Mouse (Mus musculus) neural tube, embryonic 13.5 days (tissue): ENCODE data around the gene Tnni3k. TPM values are rescaled to one million over a fixed set of nuclear protein-coding genes. Genes with fewer than 3 reads are reported as not detected.

Source experiments
- ATAC-seq: fragments of 200-750 bp; cut with Nextera tagmentation; 2 replicates; pipeline ENCODE4 v1.8.0; 2017; ENCODE audit warnings: low read depth, mild to moderate bottlenecking, moderate TSS enrichment, moderate library complexity
- H3K27ac ChIP-seq: fragments of 300-500 bp; sonication (generic); replicated peaks from 2 replicates; pipeline ENCODE4 v1.5.1; 2015; ENCODE audit warnings: moderate library complexity, mild to moderate bottlenecking, inconsistent platforms
- H3K27me3 ChIP-seq: fragments of 300-500 bp; sonication (generic); 2 replicates; pipeline ENCODE4 v1.6.1; 2015; ENCODE audit warnings: mild to moderate bottlenecking, inconsistent platforms
- H3K36me3 ChIP-seq: fragments of 300-500 bp; sonication (generic); 2 replicates; pipeline ENCODE4 v1.6.1; 2015; ENCODE audit warnings: mild to moderate bottlenecking, inconsistent platforms
- H3K4me1 ChIP-seq: fragments of 300-500 bp; sonication (generic); replicated peaks from 2 replicates; pipeline ENCODE4 v1.6.1; 2015; ENCODE audit warnings: inconsistent platforms
- H3K4me2 ChIP-seq: fragments of 300-500 bp; sonication (generic); 2 replicates; pipeline ENCODE4 v1.6.1; 2015; ENCODE audit warnings: inconsistent platforms, mild to moderate bottlenecking, moderate library complexity
- H3K4me3 ChIP-seq: fragments of 300-500 bp; sonication (generic); 2 replicates; pipeline ENCODE4 v1.5.1; 2015; ENCODE audit warnings: mild to moderate bottlenecking, inconsistent platforms
- H3K9ac ChIP-seq: fragments of 300-500 bp; sonication (generic); 2 replicates; pipeline ENCODE4 v1.6.1; 2015; ENCODE audit warnings: moderate library complexity, mild to moderate bottlenecking, inconsistent platforms
- H3K9me3 ChIP-seq: fragments of 300-500 bp; sonication (generic); 2 replicates; pipeline ENCODE4 v1.6.1; 2016; ENCODE audit warnings: inconsistent platforms
- WGBS: fragments of 180-500 bp; shearing (Covaris S2); methylation state at CpG from one replicate; pipeline ENCODE4 v1.1.7; 2015; 5-methylcytosine and 5-hydroxymethylcytosine counted together
- polyA plus RNA-seq: library from polyadenylated mRNA; unstranded; fragments of >200 nt; fragmentation: Nextera tagmentation; extraction: Ambion mirVana; gene quantifications from 2 replicates; pipeline ENCODE4 v1.2.1, GENCODE M21; 2015

The Tnni3k gene
- polyA plus RNA-seq, 1 experiment from 2014 or later = not detected

DNA sequence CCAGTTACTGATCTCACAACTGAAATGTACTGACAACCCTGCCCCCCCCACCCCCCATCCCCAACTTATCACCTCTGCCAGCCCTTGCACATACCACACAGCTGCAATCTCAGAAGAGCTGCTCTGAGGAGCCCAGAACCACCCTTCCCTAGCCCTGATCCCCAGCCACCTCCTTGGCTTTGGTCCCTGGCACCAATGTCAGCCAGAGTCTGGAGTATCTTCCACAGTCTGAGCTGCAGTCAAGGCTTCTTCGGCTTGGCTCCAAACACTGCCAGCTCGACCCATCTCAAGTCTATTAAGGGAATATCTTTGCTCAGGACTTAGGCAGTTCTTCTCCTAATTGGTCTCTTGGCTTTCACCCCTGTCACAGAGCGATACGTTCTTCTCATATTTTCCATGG, 261.6 kb downstream of the Tnni3k start:
- ATAC-seq = no peak
- H3K4me2 ChIP-seq = no peak overlapping the region

DNA sequence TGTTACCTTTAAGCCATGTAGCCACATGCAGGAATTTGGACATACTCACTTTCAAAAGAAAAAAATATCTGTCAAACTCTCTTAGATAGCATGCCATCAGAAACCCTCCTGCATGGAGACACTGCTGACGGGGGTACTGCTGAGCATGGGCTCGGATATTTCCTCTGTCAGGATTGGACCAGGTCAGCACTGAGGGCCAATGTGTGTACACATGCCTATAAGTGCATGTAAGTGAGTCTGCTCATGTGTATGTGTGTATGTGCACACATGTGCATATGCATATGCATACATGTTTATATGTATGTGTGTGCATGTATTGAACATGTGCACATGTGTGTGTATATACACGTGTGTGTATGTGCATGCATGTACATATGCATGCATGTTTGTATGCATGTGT, 267.6 kb downstream of the Tnni3k start:
- H3K36me3 ChIP-seq = no peaks in the 10 kb centered on the region
- no peak for ATAC-seq
- H3K4me3 ChIP-seq = no peak overlapping the region
- no peaks in the 10 kb centered on the region for H3K27me3 ChIP-seq
- 71% methylated on average over 3 of the region's 3 CpGs for WGBS
- H3K27ac ChIP-seq = no peak overlapping the region
- no peaks in the 10 kb centered on the region for H3K9me3 ChIP-seq
- no peaks in the 10 kb centered on the region; the same call in 1 of the 2 replicates for H3K4me1 ChIP-seq
- H3K4me2 ChIP-seq = no peak overlapping the region
- no peak overlapping the region for H3K9ac ChIP-seq

More for the DNA sequence above, 261.6 kb downstream of the Tnni3k start:
- Histone ChIP-seq H3K27me3 (no peaks in the 10 kb centered on the region), H3K36me3 (no peaks in the 10 kb centered on the region), H3K9ac (no peak overlapping the region), H3K4me1 (no peaks in the 10 kb centered on the region), H3K27ac (no peak overlapping the region), H3K9me3 (no peaks in the 10 kb centered on the region), H3K4me3 (no peak overlapping the region)
- 82% methylated on average over 4 of the region's 4 CpGs for WGBS

DNA sequence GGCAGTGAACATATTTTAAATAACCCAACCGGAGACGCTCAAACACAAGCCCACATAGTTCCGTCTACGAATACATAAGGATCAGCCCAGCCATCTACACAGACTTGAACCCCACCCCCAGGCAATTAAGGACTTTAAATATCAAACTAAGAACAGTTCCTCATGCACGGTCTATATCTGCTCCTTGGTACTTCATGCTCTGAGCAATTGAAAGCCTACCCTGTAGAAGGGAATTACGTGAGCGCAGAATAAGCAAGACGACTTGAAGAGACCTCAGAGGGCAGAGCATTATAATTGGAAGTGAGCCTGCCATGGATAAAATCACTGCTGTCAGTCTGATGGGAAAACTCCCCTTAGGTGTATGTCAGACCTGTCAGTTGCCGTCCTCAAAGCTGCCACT, 268.9 kb downstream of the Tnni3k start:
- WGBS = 89% methylated on average over 9 of the region's 9 CpGs
- no peak for ATAC-seq
- H3K9ac ChIP-seq = no peak overlapping the region
- no peaks in the 10 kb centered on the region for H3K9me3 ChIP-seq
- no peaks in the 10 kb centered on the region for H3K36me3 ChIP-seq
- H3K27me3 ChIP-seq = no peaks in the 10 kb centered on the region
- H3K4me1 ChIP-seq = no peaks in the 10 kb centered on the region; the same call in 1 of the 2 replicates
- no peak overlapping the region for H3K4me3 ChIP-seq
- H3K27ac ChIP-seq = no peak overlapping the region
- H3K4me2 ChIP-seq = no peak overlapping the region

DNA sequence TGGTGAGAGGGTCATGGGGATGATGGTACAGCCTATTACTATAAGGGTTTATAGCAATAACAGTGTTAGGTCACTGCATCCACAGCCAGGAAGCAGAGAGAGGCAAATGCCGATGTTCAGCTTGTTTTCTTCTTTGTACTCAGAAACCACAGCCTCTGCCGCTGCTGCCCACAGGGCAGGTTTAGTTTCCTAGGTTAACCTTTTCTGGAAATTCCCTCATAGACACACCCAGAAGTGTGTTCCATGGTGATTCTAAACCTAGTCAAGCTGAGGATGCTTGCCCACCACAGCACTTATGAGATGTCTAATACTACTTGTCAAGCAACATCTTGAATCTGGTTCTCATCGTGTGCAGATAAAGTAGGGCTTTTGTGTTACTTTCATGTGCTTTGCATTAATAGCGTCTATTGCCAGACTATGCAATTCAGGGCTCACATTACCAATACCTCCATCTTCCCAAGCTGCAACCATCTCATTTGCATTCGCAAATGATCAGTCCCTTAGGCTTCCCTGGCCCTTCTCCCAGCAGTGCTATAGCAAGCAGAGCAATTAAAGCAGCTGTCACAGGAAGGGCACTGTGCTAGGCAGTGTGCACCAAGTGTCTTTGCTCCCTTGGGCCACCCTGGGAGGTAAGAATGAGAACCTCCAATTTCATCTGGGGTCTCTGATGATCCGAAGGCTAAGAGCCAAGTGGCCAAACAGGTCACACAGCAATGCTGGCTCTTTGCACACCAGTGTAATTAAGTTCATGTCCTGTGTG, 276.2 kb downstream of the Tnni3k start:
- Histone ChIP-seq H3K36me3 (no peaks in the 10 kb centered on the region), H3K27me3 (no peaks in the 10 kb centered on the region), H3K4me3 (no peak overlapping the region), H3K9me3 (no peaks in the 10 kb centered on the region), H3K27ac (0 out of 2 replicates have a peak overlapping the region, but pooled peaks have one; percentile 9), H3K4me2 (no peak overlapping the region), H3K4me1 (peaks cover 27% of the 10 kb centered on the region), H3K9ac (no peak overlapping the region)
- WGBS = 44% methylated on average over 6 of the region's 6 CpGs
- ATAC-seq = peak; percentile 75

DNA sequence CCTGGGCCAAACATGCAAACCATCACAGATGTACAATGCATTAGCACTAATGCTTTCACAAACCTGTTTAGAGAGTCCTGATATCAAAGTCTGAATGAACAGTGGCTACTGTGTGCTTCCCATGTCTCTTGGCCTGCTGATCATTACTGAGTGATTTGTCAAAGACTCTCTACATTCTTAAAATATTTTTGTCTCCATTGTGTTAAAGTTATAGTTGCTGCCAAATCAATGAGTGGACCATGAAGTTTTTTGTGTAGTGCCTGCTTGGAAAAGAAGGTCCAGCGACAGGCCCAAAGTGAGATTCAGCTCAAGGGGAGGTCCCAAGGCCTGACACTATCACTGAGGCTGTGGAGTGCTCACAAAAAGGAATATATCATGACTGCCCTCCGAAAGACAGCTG, 283.6 kb downstream of the Tnni3k start:
- Histone ChIP-seq H3K36me3 (no peaks in the 10 kb centered on the region), H3K27ac (no peak overlapping the region), H3K27me3 (no peaks in the 10 kb centered on the region), H3K4me3 (no peak overlapping the region), H3K4me2 (no peak overlapping the region), H3K9me3 (no peaks in the 10 kb centered on the region), H3K4me1 (peaks cover 5% of the 10 kb centered on the region), H3K9ac (no peak overlapping the region)
- ATAC-seq = no peak
- 82% methylated on average over 2 of the region's 2 CpGs for WGBS

DNA sequence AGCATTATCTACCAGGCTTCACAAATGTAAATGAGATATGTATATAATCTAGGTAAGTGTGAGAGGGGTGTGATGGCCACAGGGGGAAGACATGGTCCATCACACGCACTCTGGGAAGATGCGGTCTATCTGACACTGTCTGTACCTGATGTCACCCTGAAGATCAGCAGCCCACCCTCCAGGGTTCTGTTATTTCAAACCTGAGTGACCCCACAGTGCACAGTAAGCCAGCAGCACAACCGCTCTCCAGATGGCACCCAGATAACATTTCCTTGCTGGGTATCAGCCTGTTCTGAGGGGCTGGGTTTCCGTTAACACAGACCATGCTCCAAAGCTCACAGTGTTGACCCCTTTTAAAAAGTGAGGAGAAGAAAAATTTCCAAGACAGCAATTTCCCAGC, 288.9 kb downstream of the Tnni3k start:
- WGBS = 81% methylated on average over 4 of the region's 4 CpGs
- no peaks in the 10 kb centered on the region for H3K9me3 ChIP-seq
- H3K27ac ChIP-seq = no peak overlapping the region
- no peaks in the 10 kb centered on the region for H3K36me3 ChIP-seq
- no peak overlapping the region for H3K4me2 ChIP-seq
- no peak overlapping the region for H3K9ac ChIP-seq
- H3K27me3 ChIP-seq = no peaks in the 10 kb centered on the region
- H3K4me3 ChIP-seq = no peak overlapping the region
- H3K4me1 ChIP-seq = no peaks in the 10 kb centered on the region
- no peak for ATAC-seq

DNA sequence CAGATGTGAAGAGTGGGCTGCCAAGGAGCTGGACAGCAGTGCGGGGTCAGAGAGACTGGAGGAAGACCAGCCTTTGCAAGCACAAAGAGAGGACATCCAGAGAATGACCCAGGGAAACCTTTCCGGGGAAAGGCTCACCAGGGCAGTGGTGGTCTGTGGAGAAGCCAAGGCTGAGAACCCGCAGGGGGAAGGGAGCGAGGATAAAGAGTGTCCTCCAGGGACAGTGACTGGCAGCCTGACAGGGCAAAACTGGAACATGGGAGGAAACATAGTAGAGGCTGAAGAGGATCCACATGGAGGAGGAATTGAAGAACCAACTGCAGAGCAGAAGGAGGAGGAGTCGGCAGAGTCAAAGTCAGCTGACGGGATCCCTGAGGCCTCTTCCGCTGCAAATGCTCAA, 291.1 kb downstream of the Tnni3k start:
- no peaks in the 10 kb centered on the region for H3K36me3 ChIP-seq
- ATAC-seq = no peak
- no peaks in the 10 kb centered on the region for H3K27me3 ChIP-seq
- H3K4me3 ChIP-seq = no peak overlapping the region
- 82% methylated on average over 7 of the region's 7 CpGs for WGBS
- H3K27ac ChIP-seq = no peak overlapping the region
- no peaks in the 10 kb centered on the region for H3K9me3 ChIP-seq
- H3K9ac ChIP-seq = no peak overlapping the region
- no peaks in the 10 kb centered on the region for H3K4me1 ChIP-seq
- H3K4me2 ChIP-seq = no peak overlapping the region

DNA sequence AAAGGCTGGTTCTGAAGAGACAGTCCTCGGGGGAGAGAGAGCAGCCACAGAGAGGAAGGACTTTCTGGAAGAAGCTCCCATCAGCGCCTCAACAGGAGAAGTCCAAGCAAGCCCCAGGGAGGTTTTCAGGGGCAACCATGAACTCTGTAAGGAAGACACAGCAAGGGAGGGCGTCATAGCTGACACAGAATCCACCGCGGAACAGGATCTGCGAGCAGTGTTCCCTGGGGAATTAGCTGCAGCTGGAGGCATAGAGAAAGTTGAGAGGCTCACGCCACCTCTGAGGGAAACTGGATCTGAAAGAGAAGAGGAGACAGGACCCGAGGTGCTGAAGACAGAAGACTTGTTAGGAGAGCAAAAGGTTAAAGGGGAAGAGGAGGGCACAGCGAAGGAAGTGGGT, 291.8 kb downstream of the Tnni3k start:
- no peaks in the 10 kb centered on the region for H3K27me3 ChIP-seq
- H3K9me3 ChIP-seq = no peaks in the 10 kb centered on the region
- H3K4me1 ChIP-seq = no peaks in the 10 kb centered on the region
- ATAC-seq = no peak
- no peak overlapping the region for H3K4me2 ChIP-seq
- no peak overlapping the region for H3K27ac ChIP-seq
- 65% methylated on average over 9 of the region's 9 CpGs for WGBS
- H3K9ac ChIP-seq = no peak overlapping the region
- no peaks in the 10 kb centered on the region for H3K36me3 ChIP-seq
- H3K4me3 ChIP-seq = no peak overlapping the region

DNA sequence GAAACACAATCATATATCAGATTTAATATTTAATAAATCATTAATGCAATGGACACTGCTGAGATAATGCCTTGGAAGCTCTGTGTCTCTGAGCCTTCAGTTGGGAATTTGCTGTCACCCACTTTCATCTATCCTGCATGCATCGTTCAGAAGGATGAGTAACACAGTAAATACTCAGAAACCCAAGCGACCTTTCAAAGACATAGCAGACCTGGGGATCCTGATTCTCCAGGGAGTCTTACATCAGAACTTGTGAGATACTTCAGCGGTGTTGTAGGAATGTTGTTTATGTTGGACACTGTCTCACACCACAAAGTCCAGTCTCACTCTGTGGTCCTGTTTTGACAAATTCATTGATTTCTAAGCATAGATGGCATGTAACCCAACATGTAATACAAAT, 294.1 kb downstream of the Tnni3k start:
- ATAC-seq = no peak
- Histone ChIP-seq H3K4me2 (no peak overlapping the region), H3K9me3 (no peaks in the 10 kb centered on the region), H3K27ac (no peak overlapping the region), H3K9ac (no peak overlapping the region), H3K4me3 (no peak overlapping the region), H3K36me3 (no peaks in the 10 kb centered on the region), H3K27me3 (no peaks in the 10 kb centered on the region), H3K4me1 (peaks cover 8% of the 10 kb centered on the region; the same call in 1 of the 2 replicates)
- WGBS = 84% methylated on average over 3 of the region's 3 CpGs

DNA sequence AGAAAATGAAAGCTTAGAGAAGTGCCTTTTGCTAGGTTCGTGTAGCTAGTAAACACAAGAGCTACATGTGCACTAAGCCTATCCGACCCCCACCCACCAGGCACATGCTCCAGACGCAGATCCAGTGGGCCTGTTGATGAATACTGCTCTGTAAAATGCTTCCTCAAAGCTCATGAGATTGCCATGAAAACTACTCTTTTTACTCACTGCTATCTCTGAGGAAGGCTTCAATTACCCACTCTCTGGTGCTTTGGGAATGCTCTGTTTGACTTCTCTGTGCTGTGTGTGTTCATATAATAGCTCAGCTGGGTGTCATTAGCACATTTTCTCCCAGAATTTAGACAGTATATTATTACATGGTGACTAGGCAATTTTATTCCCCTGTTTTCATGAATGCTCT, 297.1 kb downstream of the Tnni3k start:
- peaks cover 8% of the 10 kb centered on the region; the same call in 1 of the 2 replicates for H3K4me1 ChIP-seq
- WGBS = 37% methylated on average over 3 of the region's 3 CpGs
- no peak overlapping the region for H3K4me3 ChIP-seq
- H3K27me3 ChIP-seq = no peaks in the 10 kb centered on the region
- no peak overlapping the region for H3K9ac ChIP-seq
- peak; percentile 77 for ATAC-seq
- H3K4me2 ChIP-seq = no peak overlapping the region
- H3K27ac ChIP-seq = 0 out of 2 replicates have a peak overlapping the region, but pooled peaks have one; percentile 42
- H3K36me3 ChIP-seq = no peaks in the 10 kb centered on the region
- no peaks in the 10 kb centered on the region for H3K9me3 ChIP-seq

DNA sequence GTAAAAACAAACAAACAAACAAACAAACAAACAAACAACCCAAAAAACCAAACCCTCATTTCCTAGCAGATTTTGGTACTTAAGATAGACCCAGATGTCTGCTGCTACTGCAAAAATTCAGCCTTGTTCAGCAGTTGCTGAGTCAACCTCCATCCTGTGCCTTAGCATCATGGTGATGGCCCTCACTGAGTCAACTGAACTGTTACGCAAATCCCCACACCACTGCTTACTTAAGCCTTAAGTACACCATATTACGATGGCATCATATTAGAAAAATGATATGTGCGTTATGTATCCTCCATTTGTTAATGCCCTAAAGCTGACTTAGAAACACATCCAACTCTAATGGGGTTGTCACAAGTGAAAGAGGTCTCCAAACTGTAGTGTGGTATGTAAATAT, 300.0 kb downstream of the Tnni3k start:
- Histone ChIP-seq H3K27me3 (no peaks in the 10 kb centered on the region), H3K4me3 (no peak overlapping the region), H3K4me2 (no peak overlapping the region), H3K27ac (no peak overlapping the region), H3K9me3 (no peaks in the 10 kb centered on the region), H3K9ac (no peak overlapping the region), H3K36me3 (no peaks in the 10 kb centered on the region), H3K4me1 (peaks cover 8% of the 10 kb centered on the region; the same call in 1 of the 2 replicates)
- ATAC-seq = no peak
- WGBS = 92% methylated on average over 3 of the region's 3 CpGs

DNA sequence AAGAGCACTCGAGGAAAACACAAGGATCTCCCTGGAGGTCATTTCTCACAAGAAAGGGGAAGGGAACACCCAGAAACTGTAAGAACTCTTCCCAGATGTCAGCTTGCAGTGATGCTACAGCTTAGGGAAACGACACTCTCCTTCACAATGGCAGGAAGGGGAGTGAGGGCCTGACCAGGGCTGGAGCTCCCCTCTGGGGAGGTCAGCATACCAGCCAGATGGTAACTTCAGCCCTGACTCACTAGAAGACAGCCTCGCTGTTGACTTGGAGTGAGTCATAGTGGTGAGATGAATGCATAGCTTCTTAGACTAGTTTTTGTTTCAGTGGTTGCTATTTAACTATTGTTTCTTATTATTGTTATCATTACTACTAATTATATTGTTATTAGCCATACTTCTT, 300.7 kb downstream of the Tnni3k start:
- Histone ChIP-seq H3K4me1 (peaks cover 8% of the 10 kb centered on the region; the same call in 1 of the 2 replicates), H3K9me3 (no peaks in the 10 kb centered on the region), H3K4me3 (no peak overlapping the region), H3K4me2 (no peak overlapping the region), H3K27ac (no peak overlapping the region), H3K27me3 (no peaks in the 10 kb centered on the region), H3K9ac (no peak overlapping the region), H3K36me3 (no peaks in the 10 kb centered on the region)
- no peak for ATAC-seq
- WGBS = 53% methylated on average over 3 of the region's 3 CpGs

DNA sequence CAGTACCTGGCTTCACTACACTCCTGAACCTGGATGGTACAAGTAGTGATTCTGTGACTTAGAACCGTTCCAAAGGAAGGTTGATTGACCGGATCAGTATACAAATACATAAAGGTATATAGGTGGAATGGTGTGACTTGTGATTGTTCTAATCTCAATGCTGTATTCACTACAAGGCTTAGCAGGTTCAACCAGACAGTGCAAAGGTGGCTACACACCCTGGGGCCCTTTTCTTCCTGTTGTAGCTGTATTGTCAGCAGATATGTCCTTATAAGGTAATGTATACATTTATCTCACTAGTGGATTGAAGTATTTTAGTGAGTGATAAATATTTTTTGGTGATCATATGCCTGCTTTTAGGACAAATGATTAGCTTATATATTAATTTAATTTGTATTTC, 310.9 kb downstream of the Tnni3k start:
- Histone ChIP-seq H3K9me3 (no peaks in the 10 kb centered on the region), H3K9ac (no peak overlapping the region), H3K27ac (no peak overlapping the region), H3K27me3 (no peaks in the 10 kb centered on the region), H3K4me3 (no peak overlapping the region), H3K36me3 (no peaks in the 10 kb centered on the region), H3K4me1 (peaks cover 4% of the 10 kb centered on the region; the same call in 1 of the 2 replicates), H3K4me2 (no peak overlapping the region)
- ATAC-seq = no peak
- WGBS = 95% methylated on average over 2 of the region's 2 CpGs
